Mouse (Mus musculus): ENCODE data around the gene Tmem182. TPM values are rescaled to one million over a fixed set of nuclear protein-coding genes. Genes with fewer than 3 reads are reported as not detected.

Gene Tmem182
- polyA plus RNA-seq, 1 experiment from 2014 or later = 0.57 TPM

DNA sequence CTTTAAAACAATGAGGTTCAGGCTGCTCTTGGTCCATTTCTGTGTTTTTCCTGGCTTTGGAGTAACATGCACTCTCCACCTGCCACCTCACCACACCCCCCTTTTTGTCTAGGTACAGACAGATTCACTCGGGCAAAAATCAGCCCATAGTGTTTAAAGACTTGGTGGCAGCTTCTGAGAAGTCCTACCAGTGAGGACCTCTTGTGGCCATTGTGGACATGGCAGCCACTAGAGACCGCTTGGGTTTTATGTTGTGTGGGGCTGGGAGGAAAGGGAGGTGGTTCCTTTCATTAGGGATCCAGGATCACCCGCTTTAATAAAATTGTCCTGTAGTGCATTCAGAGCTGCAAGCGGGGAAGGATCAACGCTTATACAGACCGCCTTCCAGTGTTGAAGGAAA lies 36.8 kb upstream of the Tmem182 start:
- H3K4me3 ChIP-seq (ENCODE audit: low read depth, low read length) = no peak overlapping the region
- no peak overlapping the region for H3K9ac ChIP-seq (replicated peaks; ENCODE audit: low read depth)
- no peak for ATAC-seq
- no peaks in the 10 kb centered on the region for H3K9me3 ChIP-seq (ENCODE audit: low read length)
- peak; percentile 21 for DNase-seq (ENCODE audit: low spot score)
- no peak overlapping the region for H3K27ac ChIP-seq (ENCODE audit: low read length)
- no peaks in the 10 kb centered on the region for H3K4me1 ChIP-seq (ENCODE audit: insufficient read depth, low read depth, low read length)
- TF ChIP-seq EP300 (IDR thresholded peaks at IDR 0.05) (no peak), CTCF (IDR thresholded peaks at IDR 0.05) (peak; percentile 75)
- WGBS = 37% methylated on average over 6 of the region's 6 CpGs
- H3K27me3 ChIP-seq (replicated peaks; ENCODE audit: insufficient read depth, low read length) = no peaks in the 10 kb centered on the region
- H3K4me2 ChIP-seq (replicated peaks; ENCODE audit: low read depth, low read length) = no peak overlapping the region
- no peaks in the 10 kb centered on the region for H3K36me3 ChIP-seq (ENCODE audit: insufficient read depth, low read length)

DNA sequence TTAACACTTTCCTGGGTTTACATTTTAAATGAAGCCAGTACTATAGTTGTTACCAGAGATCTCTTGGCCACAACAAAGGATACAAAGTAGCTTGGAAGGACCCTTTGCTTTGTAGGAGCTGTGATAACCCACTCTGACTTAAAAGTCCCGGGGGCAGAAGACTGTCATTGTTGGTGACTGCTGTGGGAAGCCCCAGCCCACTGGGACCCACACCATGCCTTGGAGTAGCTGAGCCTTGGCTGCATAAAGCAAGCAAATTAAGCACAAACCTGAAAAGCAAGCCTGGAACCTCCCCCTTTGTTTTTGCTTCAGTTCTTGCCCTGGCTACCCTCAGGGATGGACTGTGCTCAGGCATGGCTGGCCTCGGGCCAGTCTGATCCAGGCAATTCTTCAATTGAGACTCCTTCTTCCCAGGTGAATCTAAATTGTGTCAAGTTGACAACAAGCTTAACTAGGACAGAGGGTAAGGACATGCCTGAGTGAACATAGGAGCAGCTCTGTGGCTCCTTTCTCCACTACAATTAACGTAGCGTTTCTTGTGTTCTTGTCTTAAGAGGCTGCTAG lies 36.0 kb upstream of the Tmem182 start:
- Histone ChIP-seq H3K4me2 (replicated peaks; ENCODE audit: low read depth, low read length) (no peak overlapping the region), H3K27me3 (replicated peaks; ENCODE audit: insufficient read depth, low read length) (no peaks in the 10 kb centered on the region), H3K4me1 (ENCODE audit: insufficient read depth, low read depth, low read length) (no peaks in the 10 kb centered on the region), H3K27ac (ENCODE audit: low read length) (no peak overlapping the region), H3K4me3 (ENCODE audit: low read depth, low read length) (no peak overlapping the region), H3K36me3 (ENCODE audit: insufficient read depth, low read length) (no peaks in the 10 kb centered on the region), H3K9me3 (ENCODE audit: low read length) (no peaks in the 10 kb centered on the region), H3K9ac (replicated peaks; ENCODE audit: low read depth) (no peak overlapping the region)
- DNase-seq (ENCODE audit: low spot score) = no peak
- no peak for TF ChIP-seq EP300 (IDR thresholded peaks at IDR 0.05)
- TF ChIP-seq CTCF (IDR thresholded peaks at IDR 0.05) = no peak
- no peak for ATAC-seq
- WGBS = 81% methylated on average over 4 of the region's 4 CpGs

DNA sequence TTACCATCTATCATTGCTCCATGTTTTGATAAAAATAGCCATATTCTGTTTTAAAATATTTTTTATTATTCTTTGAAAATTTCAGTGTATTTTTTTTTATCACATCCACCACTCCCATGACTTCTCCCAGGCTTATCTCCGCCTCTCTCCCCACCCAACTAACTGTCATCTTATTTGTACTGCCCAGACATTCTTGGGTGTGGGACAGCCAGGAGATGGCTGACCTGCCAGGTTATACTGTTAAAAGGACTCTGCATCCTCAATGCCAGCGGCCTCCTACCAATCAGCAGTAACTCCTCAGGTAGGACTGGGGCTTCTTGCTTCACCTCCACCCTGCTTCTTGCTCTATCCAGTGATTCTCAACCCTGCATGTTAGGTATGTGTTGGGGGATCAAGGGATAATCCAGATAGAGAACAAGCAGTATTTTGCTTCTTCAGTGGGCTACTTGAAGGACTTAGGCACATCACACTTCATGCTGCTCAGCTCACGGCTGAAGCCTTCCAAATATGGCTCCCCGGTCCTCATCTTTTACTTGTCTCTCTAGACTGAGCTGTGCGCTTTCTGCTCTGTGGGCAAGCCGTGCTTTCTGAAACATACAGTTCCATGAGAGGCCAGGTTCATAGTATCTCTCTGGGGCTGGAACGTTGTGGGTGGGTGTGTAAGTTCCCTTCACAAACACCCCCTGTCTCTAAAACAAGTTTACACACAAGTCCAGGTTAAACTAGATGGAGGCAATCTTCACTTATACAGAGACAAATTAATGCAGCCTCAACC lies 34.0 kb upstream of the Tmem182 start:
- H3K4me3 ChIP-seq (ENCODE audit: low read depth, low read length) = no peak overlapping the region
- no peaks in the 10 kb centered on the region for H3K36me3 ChIP-seq (ENCODE audit: insufficient read depth, low read length)
- 86% methylated on average over 7 of the region's 7 CpGs for WGBS
- DNase-seq (ENCODE audit: low spot score) (no peak), ATAC-seq (no peak)
- TF ChIP-seq CTCF (IDR thresholded peaks at IDR 0.05) (no peak), EP300 (IDR thresholded peaks at IDR 0.05) (no peak)
- H3K9me3 ChIP-seq (ENCODE audit: low read length) = no peaks in the 10 kb centered on the region
- H3K4me2 ChIP-seq (replicated peaks; ENCODE audit: low read depth, low read length) = no peak overlapping the region
- H3K27ac ChIP-seq (ENCODE audit: low read length) = no peak overlapping the region
- H3K4me1 ChIP-seq (ENCODE audit: insufficient read depth, low read depth, low read length) = no peaks in the 10 kb centered on the region
- H3K27me3 ChIP-seq (replicated peaks; ENCODE audit: insufficient read depth, low read length) = no peaks in the 10 kb centered on the region
- H3K9ac ChIP-seq (replicated peaks; ENCODE audit: low read depth) = no peak overlapping the region

DNA sequence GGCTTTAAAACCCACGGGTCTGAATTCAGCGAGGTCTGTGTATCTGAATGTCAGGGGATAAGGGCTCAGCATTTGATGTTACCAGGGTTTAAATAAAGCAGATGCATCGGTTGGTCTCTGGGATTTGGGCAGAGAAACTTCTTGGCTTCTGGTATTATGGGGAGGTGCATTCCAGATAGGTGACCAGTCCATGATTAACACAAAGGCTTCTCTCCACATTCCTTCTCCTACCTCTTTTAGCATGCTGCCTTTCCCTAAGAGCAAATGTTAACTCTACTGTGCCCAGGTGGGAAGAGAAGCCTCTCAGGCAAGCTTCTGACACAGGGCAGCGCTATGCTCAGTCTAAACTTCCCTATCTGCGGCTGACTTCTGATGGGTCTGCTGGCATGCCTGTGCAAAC lies 32.2 kb upstream of the Tmem182 start:
- WGBS = 81% methylated on average over 5 of the region's 5 CpGs
- no peak overlapping the region for H3K27ac ChIP-seq (ENCODE audit: low read length)
- H3K4me2 ChIP-seq (replicated peaks; ENCODE audit: low read depth, low read length) = no peak overlapping the region
- ATAC-seq (no peak), DNase-seq (ENCODE audit: low spot score) (no peak)
- H3K27me3 ChIP-seq (replicated peaks; ENCODE audit: insufficient read depth, low read length) = no peaks in the 10 kb centered on the region
- no peak overlapping the region for H3K9ac ChIP-seq (replicated peaks; ENCODE audit: low read depth)
- TF ChIP-seq EP300 (IDR thresholded peaks at IDR 0.05) = no peak
- no peak overlapping the region for H3K4me3 ChIP-seq (ENCODE audit: low read depth, low read length)
- H3K4me1 ChIP-seq (ENCODE audit: insufficient read depth, low read depth, low read length) = no peaks in the 10 kb centered on the region
- no peaks in the 10 kb centered on the region for H3K9me3 ChIP-seq (ENCODE audit: low read length)
- no peaks in the 10 kb centered on the region for H3K36me3 ChIP-seq (ENCODE audit: insufficient read depth, low read length)

DNA sequence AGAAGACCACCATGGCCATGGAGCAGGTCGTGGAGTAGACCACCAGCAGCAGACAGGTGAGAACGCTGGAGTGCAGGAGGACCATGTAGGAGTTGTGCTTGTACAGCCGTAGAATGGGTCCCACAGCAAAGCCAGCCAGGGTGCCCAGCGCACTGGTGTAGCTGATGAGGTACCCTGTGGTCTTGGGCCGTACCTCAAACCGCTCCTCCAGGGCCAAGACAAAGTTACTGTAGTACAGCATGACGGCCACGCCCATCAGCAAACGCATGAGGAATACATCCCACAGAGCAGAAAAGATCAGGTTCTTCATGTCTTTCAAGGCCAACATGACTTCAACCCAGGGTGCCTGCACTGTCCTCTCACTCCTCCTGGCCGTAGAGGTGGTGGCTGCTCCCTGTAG lies 31.4 kb upstream of the Tmem182 start:
- H3K27ac ChIP-seq (ENCODE audit: low read length) = no peak overlapping the region
- TF ChIP-seq EP300 (IDR thresholded peaks at IDR 0.05) (no peak), CTCF (IDR thresholded peaks at IDR 0.05) (no peak)
- 90% methylated on average over 10 of the region's 10 CpGs for WGBS

DNA sequence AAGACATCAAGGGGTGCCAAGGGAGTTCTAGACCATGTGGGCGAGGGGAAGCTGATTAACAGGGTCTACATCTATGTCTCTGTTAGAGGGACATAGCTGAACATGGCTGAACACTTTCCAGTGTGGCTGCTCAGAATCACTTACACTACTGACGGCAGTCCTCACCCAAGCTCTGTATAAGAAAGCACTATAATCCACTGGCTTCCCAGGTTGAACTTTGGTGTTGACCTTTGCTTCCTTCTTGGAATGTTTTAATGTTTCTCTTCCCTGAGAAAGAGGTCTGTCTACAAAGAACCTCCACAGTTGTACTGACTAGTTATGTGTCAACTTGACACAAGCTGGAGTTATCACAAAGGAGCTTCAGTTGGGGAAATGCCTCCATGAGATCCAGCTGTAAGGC lies 29.3 kb upstream of the Tmem182 start:
- DNase-seq (ENCODE audit: low spot score) (no peak), ATAC-seq (no peak)
- Histone ChIP-seq H3K27me3 (replicated peaks; ENCODE audit: insufficient read depth, low read length) (no peaks in the 10 kb centered on the region), H3K9ac (replicated peaks; ENCODE audit: low read depth) (no peak overlapping the region), H3K4me3 (ENCODE audit: low read depth, low read length) (no peak overlapping the region), H3K4me2 (replicated peaks; ENCODE audit: low read depth, low read length) (no peak overlapping the region), H3K27ac (ENCODE audit: low read length) (no peak overlapping the region), H3K9me3 (ENCODE audit: low read length) (no peaks in the 10 kb centered on the region), H3K4me1 (ENCODE audit: insufficient read depth, low read depth, low read length) (no peaks in the 10 kb centered on the region), H3K36me3 (ENCODE audit: insufficient read depth, low read length) (no peaks in the 10 kb centered on the region)
- TF ChIP-seq EP300 (IDR thresholded peaks at IDR 0.05) (no peak), CTCF (IDR thresholded peaks at IDR 0.05) (no peak)
- WGBS = 89% methylated on average over 2 of the region's 2 CpGs

More for the DNA sequence above, 31.4 kb upstream of the Tmem182 start:
- Histone ChIP-seq H3K9ac (replicated peaks; ENCODE audit: low read depth) (no peak overlapping the region), H3K4me3 (ENCODE audit: low read depth, low read length) (no peak overlapping the region), H3K4me1 (ENCODE audit: insufficient read depth, low read depth, low read length) (no peaks in the 10 kb centered on the region), H3K4me2 (replicated peaks; ENCODE audit: low read depth, low read length) (no peak overlapping the region), H3K9me3 (ENCODE audit: low read length) (no peaks in the 10 kb centered on the region), H3K27me3 (replicated peaks; ENCODE audit: insufficient read depth, low read length) (no peaks in the 10 kb centered on the region), H3K36me3 (ENCODE audit: insufficient read depth, low read length) (no peaks in the 10 kb centered on the region)
- ATAC-seq (no peak), DNase-seq (ENCODE audit: low spot score) (no peak)
